Mouse (Mus musculus): ENCODE results near the gene Ntn3. TPM values are rescaled to one million over a fixed set of nuclear protein-coding genes. Genes with fewer than 3 reads are reported as not detected.

The Ntn3 gene
- polyA plus RNA-seq, 1 experiment: 10.2 TPM

DNA sequence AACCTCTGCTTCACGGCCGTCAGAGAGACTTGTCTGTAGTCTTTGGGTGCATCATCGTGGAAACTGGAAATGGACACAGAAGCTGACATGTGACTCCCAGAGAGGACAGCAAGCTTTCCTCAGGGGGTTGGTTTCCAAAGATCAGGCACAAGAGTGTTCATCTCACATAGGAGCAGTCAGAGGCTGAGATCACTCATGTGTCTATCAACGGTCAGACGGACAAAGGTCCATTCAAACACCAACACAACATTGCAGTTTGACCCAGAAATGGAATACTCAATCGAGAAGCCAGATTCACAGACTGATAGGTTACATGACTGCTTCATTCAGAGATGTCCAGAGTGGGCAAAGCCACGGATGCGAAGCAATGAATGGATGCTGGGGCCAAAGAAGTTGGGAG lies 17.4 kb upstream of the Ntn3 start:
- DNase-seq (ENCODE audit: low read depth): no peak

DNA sequence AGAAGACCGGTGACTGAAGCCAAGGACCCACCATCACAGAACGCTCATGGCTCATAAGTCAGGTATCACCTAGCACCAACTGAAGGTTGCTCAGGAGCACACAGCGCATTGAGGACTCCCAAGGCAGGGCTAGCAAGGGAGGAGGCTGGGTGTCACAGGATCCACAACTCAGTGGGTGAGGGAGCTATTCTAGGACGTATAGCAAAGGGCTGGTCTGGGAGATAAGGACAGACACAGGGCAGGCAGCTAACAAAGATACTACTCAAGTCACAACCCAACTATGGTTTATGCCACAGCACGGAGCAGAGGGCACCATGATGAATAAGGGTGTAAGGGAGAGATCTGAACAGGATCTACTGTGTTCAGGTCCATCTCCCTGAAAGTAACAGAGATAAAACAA lies 16.5 kb upstream of the Ntn3 start:
- TF ChIP-seq POLR2A (IDR thresholded peaks at IDR 0.05; ENCODE audit: borderline replicate concordance, extremely low read depth, insufficient read depth, insufficient read length, poor library complexity, severe bottlenecking) (no peak), CTCF (IDR thresholded peaks at IDR 0.05; ENCODE audit: borderline replicate concordance, extremely low read depth, insufficient read depth, insufficient read length) (no peak)
- no peak for DNase-seq (ENCODE audit: low read depth)

More for the DNA sequence above, 17.4 kb upstream of the Ntn3 start:
- TF ChIP-seq POLR2A (IDR thresholded peaks at IDR 0.05; ENCODE audit: borderline replicate concordance, extremely low read depth, insufficient read depth, insufficient read length, poor library complexity, severe bottlenecking): no peak
- no peak for TF ChIP-seq CTCF (IDR thresholded peaks at IDR 0.05; ENCODE audit: borderline replicate concordance, extremely low read depth, insufficient read depth, insufficient read length)

DNA sequence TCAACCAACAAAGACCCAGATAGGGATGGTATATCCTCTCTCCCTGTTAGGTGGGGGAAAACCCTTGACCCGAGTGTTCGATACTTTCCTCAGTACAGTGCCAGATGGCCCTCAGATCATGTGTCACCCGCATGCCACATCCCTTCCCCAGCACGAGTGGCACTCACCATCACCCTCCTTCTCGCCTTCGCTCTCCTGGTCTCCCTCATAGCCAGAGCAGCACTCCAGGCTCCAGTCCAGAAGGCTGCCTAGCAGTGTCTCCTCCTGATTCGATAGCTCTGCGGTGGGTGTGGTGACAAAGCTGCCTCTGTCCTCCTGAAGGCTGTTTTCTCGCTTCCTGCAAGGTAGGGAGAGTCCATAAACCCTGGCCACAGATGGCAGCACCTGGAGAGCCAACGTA lies 15.4 kb upstream of the Ntn3 start:
- DNase-seq (ENCODE audit: low read depth): no peak
- TF ChIP-seq CTCF (IDR thresholded peaks at IDR 0.05; ENCODE audit: borderline replicate concordance, extremely low read depth, insufficient read depth, insufficient read length): no peak
- TF ChIP-seq POLR2A (IDR thresholded peaks at IDR 0.05; ENCODE audit: borderline replicate concordance, extremely low read depth, insufficient read depth, insufficient read length, poor library complexity, severe bottlenecking): no peak

DNA sequence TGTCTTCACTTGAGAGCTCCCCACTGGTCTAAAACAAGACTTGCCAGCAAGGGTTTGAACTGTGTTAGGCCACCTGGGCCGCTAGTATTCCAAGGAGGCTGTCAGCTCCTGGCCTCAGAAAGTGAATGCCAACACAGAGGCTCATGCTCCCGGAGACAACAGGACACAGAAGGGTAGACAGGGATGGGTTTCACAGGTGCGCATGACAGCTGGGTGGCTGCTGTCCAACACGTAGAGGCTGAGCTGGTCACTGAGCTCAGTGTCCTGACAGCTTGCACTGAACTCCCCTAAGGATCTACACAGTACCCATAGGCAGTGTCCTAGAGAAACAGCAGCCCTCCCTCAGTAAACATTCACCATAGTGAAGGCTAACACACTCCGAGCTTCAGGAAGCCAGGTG lies 14.2 kb upstream of the Ntn3 start:
- no peak for DNase-seq (ENCODE audit: low read depth)
- TF ChIP-seq POLR2A (IDR thresholded peaks at IDR 0.05; ENCODE audit: borderline replicate concordance, extremely low read depth, insufficient read depth, insufficient read length, poor library complexity, severe bottlenecking) (no peak), CTCF (IDR thresholded peaks at IDR 0.05; ENCODE audit: borderline replicate concordance, extremely low read depth, insufficient read depth, insufficient read length) (no peak)

DNA sequence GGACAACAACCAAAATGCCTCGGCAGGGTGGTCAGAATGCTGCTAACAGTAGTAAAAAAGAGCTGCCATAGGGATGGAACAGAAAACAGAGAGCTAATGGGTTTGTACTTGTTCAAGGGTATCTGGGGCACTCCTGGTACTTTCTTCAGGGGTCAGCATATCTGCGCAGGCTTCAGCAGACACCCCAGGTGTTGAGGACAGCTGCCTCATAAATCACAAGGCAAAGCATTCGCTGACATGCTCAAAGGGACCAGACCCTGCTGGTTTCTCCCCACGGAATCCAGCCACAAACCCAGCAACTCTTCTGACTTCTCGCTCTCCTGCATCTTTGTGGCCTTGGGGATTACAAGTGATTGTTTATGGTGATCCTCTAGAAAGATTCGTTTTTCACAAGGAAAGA lies 13.3 kb upstream of the Ntn3 start:
- DNase-seq (ENCODE audit: low read depth): no peak
- no peak for TF ChIP-seq CTCF (IDR thresholded peaks at IDR 0.05; ENCODE audit: borderline replicate concordance, extremely low read depth, insufficient read depth, insufficient read length)
- no peak for TF ChIP-seq POLR2A (IDR thresholded peaks at IDR 0.05; ENCODE audit: borderline replicate concordance, extremely low read depth, insufficient read depth, insufficient read length, poor library complexity, severe bottlenecking)

DNA sequence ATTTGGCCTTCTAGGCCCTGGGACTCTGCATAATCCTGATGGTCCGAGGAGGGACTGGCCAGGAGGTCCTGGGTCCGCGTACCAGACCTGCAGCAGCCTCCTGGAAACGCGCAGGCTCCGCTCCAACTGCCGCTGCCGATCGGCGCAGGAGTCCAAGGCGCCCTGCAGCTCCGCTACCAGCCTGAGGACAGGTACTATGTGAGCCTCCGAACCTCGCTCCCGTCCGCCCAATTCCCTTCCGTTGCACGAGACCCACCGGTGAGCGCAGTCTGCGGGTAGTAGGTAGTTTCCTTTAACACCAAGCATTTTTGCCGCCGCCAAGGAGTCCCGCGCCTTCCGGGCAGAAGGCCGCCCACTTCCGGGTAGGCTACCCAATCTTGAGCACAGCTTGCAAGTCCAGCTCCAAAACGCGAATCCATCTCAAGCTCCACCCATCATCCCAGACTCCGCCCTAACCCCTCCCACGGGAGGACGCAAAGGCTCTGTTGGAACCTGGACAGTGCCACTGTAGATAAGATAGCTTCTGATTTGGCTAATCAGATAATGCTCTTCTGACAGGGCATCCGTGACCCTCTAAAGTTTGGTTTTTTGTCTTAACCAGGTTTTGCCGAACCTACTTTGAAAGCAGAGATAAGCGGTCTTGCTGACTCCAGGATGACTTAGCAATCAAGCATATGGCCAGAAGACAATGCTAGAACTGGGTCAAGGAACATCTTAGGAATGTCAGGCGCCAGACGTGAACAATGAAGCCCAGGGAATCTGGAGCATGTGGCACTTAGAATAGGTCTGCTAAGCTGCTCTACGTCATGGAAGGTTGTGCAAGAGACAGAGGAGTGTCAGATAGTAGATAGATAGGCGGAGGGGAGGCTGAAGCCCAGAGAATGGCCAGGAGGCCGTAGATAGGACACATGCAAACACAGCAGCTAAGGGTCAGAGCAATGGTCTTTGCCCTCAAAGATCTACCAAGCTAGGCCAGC lies 11.4 kb upstream of the Ntn3 start, which contains the start of gene Tedc2:
Gene Tedc2, minus strand, starts transcription at position 417 of the 977 bp plus-strand sequence.
- peak; percentile 98 for DNase-seq (ENCODE audit: low read depth)
- TF ChIP-seq POLR2A (IDR thresholded peaks at IDR 0.05; ENCODE audit: borderline replicate concordance, extremely low read depth, insufficient read depth, insufficient read length, poor library complexity, severe bottlenecking): peak; percentile 42; the same call in 1 of the 2 replicates
- no peak for TF ChIP-seq CTCF (IDR thresholded peaks at IDR 0.05; ENCODE audit: borderline replicate concordance, extremely low read depth, insufficient read depth, insufficient read length)

DNA sequence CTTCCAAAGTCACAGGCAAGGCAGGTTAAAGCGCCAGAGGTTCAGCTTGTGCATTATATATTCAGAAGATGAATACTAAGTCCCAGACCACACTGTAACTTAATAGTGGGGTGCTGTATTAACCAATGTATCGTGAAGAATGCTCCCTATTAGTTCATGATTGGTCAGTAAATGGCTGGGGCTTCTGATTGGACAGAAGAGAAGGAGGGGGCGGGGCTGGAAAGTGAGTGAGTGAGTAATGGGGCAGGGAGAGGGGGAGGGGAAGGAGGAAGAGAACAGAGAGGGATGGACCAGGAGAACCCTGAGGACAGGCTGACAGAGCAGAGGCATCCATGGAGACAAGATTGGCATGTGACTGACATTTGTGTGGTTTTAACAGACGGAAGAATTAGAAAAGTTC lies 7.5 kb upstream of the Ntn3 start:
- no peak for DNase-seq (ENCODE audit: low read depth)
- no peak for TF ChIP-seq CTCF (IDR thresholded peaks at IDR 0.05; ENCODE audit: borderline replicate concordance, extremely low read depth, insufficient read depth, insufficient read length)
- no peak for TF ChIP-seq POLR2A (IDR thresholded peaks at IDR 0.05; ENCODE audit: borderline replicate concordance, extremely low read depth, insufficient read depth, insufficient read length, poor library complexity, severe bottlenecking)

DNA sequence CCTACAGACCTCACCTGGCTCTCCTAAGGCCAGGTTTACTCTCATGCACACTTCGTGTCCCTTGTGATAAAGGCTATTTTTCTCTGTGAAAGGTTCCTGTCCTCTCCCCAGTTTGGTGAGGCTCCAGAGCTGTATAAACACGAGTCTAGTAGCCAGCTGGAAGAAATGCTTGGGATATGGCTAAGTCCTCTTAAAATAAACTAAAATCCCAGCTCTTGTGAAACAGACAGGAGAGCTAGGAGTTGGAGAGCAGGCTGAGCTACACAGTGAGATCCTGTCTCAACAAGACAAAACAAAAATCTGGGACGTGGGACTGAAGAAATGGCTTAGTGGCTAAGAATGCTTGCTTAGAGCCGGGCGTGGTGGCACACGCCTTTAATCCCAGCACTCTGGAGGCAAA lies 3.9 kb upstream of the Ntn3 start:
- no peak for DNase-seq (ENCODE audit: low read depth)
- TF ChIP-seq POLR2A (IDR thresholded peaks at IDR 0.05; ENCODE audit: borderline replicate concordance, extremely low read depth, insufficient read depth, insufficient read length, poor library complexity, severe bottlenecking) (no peak), CTCF (IDR thresholded peaks at IDR 0.05; ENCODE audit: borderline replicate concordance, extremely low read depth, insufficient read depth, insufficient read length) (no peak)

DNA sequence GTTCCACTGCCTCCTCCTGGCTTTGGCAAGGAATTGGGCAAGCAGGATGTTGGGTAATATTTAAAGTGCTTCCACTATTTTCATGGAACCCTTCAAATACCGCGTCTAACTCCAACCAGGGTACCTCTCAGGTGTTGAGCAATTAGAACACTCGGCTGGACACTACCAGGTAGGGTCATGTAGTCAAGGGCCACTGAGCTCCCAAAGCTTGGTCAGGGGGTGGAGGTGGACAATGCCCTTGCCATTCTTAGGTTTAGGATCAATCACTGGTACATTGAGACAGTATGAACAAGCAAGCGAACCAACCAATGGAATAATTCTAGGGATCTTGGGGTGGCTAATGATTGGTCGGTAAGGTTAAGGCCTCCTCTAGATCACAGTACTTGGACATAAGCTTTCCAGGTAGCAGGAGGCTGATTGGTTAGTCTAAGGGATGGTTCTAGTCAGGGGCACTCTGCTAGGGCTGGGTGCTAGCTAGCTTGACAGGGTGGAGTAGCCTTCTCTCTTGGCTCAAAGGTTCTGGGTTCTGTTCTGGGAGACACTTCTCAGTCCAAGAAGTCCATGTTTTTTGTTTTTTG lies 3.2 kb upstream of the Ntn3 start:
- no peak for DNase-seq (ENCODE audit: low read depth)
- TF ChIP-seq CTCF (IDR thresholded peaks at IDR 0.05; ENCODE audit: borderline replicate concordance, extremely low read depth, insufficient read depth, insufficient read length) (no peak), POLR2A (IDR thresholded peaks at IDR 0.05; ENCODE audit: borderline replicate concordance, extremely low read depth, insufficient read depth, insufficient read length, poor library complexity, severe bottlenecking) (no peak)

DNA sequence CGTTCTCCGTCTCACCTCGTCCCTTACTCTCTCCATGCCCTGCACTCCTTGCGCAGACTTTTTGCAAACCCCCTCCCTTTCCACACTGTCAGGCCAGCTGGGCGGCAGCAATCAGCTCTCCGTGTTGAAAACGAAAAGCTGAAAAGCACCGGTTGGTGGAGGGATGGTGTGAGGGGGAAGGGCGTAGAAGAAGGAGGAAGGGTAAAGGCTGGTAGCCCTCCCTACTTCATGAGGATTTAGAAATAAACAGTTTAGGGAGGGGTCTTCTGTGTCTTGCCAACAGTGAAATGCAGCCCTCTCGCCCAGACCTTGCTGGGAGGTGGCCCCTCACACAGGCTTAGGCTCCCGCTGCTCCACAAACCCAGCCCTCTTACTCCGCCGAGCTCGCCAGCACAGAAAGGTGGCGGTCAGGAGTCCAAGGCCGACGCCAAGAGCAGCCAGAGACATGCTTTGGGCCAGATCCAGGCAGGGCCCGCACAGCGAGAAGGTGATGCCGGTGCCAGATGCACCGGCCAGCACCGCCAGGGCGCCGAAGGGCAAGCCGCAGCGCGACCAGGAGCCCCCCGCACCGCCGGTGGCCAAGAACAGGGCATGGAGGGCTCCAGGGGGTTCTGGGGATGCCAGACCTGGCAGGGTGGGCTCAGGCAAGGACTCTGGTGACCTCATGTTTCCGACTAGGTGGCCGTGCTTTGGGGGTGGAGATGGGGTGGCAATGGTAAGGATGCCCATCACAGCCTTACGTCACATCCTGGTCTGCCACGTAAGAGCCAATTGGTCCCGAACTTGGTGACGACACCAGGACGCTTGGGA lies 2.5 kb upstream of the Ntn3 start:
- TF ChIP-seq POLR2A (IDR thresholded peaks at IDR 0.05; ENCODE audit: borderline replicate concordance, extremely low read depth, insufficient read depth, insufficient read length, poor library complexity, severe bottlenecking): no peak
- peak; percentile 36; the same call in 1 of the 2 replicates for TF ChIP-seq CTCF (IDR thresholded peaks at IDR 0.05; ENCODE audit: borderline replicate concordance, extremely low read depth, insufficient read depth, insufficient read length)
- peak; percentile 92 for DNase-seq (ENCODE audit: low read depth)

DNA sequence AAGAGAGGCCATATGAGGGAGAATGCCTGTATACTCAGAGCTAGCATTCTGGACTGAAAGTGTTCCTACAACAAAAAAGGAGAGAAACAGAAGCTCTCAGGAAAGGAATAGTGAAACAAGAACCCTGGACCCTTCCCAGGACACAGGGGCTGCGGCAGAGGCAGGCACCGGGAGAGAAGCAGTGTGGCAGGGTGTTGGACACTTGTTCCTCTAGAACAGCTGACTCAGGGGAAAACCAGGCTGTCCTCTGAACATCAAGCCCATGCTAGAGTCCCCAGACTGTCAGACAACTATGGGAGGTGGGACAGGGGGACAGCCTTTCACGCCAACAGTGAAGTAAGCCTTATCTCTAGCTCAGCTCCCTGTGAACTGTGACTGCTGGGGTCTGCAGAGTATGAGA lies 1.3 kb upstream of the Ntn3 start:
- no peak for DNase-seq (ENCODE audit: low read depth)
- TF ChIP-seq POLR2A (IDR thresholded peaks at IDR 0.05; ENCODE audit: borderline replicate concordance, extremely low read depth, insufficient read depth, insufficient read length, poor library complexity, severe bottlenecking): no peak
- TF ChIP-seq CTCF (IDR thresholded peaks at IDR 0.05; ENCODE audit: borderline replicate concordance, extremely low read depth, insufficient read depth, insufficient read length): no peak
